Mouse (Mus musculus) spleen, adult 2 months (tissue): ENCODE measurements around the gene Tnrc6b.
"Not testable (repeated sequence)": the region's sequence is repeated elsewhere in the genome, so short reads cannot be mapped to it uniquely, and the experiment has no call there.

Source experiments
- CTCF ChIP-seq: fragments of 200-500 bp; IDR thresholded peaks from 2 replicates; pipeline ENCODE4 v1.5.1; 2011; ENCODE audit warnings: mild to moderate bottlenecking, inconsistent platforms; ENCODE audit not compliant: insufficient read depth, insufficient read length, insufficient replicate concordance; ENCODE audit errors: extremely low read depth
- POLR2A ChIP-seq: fragments of 200-500 bp; IDR thresholded peaks from 2 replicates; pipeline ENCODE4 v1.6.1; 2011; ENCODE audit warnings: low read depth, low read length, inconsistent platforms

GRCm38 (mm10) chr15:80735708-80736107 lies 24.6 kb downstream of the Tnrc6b start:
- not testable (repeated sequence) for TF ChIP-seq CTCF, POLR2A
